Mouse (Mus musculus): ENCODE measurements around the gene Anxa9. TPM values are rescaled to one million over a fixed set of nuclear protein-coding genes. Genes with fewer than 3 reads are reported as not detected.

Anxa9 gene
- polyA plus RNA-seq, 1 experiment from 2014 or later = 1.7 TPM

- no peak for ATAC-seq (ENCODE audit: insufficient number of reproducible peaks, low FRiP score)
- Histone ChIP-seq H3K27me3 (replicated peaks) (no peaks in the 10 kb centered on the region), H3K27ac (ENCODE audit: poor library complexity, severe bottlenecking) (no peak overlapping the region), H3K4me1 (replicated peaks) (peaks cover 6% of the 10 kb centered on the region; the same call in 1 of the 2 replicates), H3K36me3 (peaks cover 71% of the 10 kb centered on the region), H3K9me3 (replicated peaks) (no peaks in the 10 kb centered on the region), H3K4me2 (no peak overlapping the region), H3K4me3 (no peak overlapping the region), H3K9ac (no peak overlapping the region)
- WGBS = 90% methylated on average over 2 of the region's 2 CpGs
Measured at GRCm38 (mm10) chr3:95292899-95293298, 14.1 kb downstream of the Anxa9 start.

GRCm38 (mm10) chr3:95291041-95291440, 15.9 kb downstream of the Anxa9 start:
- Histone ChIP-seq H3K27me3 (replicated peaks) (no peaks in the 10 kb centered on the region), H3K27ac (ENCODE audit: poor library complexity, severe bottlenecking) (no peak overlapping the region), H3K4me3 (no peak overlapping the region), H3K36me3 (peaks cover 66% of the 10 kb centered on the region), H3K4me1 (replicated peaks) (peaks cover 5% of the 10 kb centered on the region; the same call in 1 of the 2 replicates), H3K4me2 (no peak overlapping the region), H3K9me3 (replicated peaks) (no peaks in the 10 kb centered on the region), H3K9ac (no peak overlapping the region)
- 79% methylated on average over 4 of the region's 4 CpGs for WGBS
- no peak for ATAC-seq (ENCODE audit: insufficient number of reproducible peaks, low FRiP score)

DNA sequence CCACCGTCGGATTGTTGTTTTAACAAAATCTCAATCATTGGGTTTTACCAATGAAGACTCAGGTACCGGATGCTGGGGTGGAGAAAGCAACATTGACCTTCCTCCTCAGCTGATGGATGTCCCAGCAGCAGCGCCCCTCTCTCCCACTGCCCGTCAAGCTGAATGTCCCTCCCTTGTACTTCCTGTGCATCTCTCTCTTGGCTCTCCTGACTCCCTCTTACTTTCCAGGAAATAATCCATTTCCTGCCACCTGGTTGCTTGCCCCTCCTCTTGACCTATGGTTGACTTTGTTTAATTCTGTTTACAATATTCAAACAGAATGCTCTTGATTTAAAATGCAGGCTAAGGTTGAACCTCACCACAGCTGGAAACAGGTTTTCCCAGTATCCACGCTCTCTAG, 16.8 kb downstream of the Anxa9 start:
- Histone ChIP-seq H3K27me3 (replicated peaks) (no peaks in the 10 kb centered on the region), H3K4me1 (replicated peaks) (no peaks in the 10 kb centered on the region), H3K9me3 (replicated peaks) (no peaks in the 10 kb centered on the region), H3K36me3 (peaks cover 61% of the 10 kb centered on the region), H3K4me2 (no peak overlapping the region), H3K27ac (ENCODE audit: poor library complexity, severe bottlenecking) (no peak overlapping the region), H3K9ac (no peak overlapping the region), H3K4me3 (no peak overlapping the region)
- ATAC-seq (ENCODE audit: insufficient number of reproducible peaks, low FRiP score) = no peak
- WGBS = 73% methylated on average over 6 of the region's 6 CpGs

DNA sequence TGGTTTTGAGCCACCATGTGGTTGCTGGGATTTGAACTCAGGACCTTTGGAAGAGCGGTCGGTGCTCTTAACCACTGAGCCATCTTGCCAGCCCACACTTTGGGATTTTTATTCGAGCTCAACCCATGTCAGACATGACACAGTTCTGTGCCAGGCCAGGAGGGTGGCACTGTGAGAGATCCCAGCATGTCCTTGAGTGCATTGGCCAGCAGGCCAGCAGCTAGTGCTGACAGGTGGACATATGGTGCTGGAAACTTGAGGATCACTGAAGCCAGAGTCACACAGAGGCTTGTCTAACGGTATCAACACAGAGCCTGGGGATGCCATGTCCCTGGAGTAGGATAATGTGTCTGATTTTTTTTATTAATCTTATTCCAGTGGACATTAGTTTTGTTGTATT, 17.6 kb downstream of the Anxa9 start:
- Histone ChIP-seq H3K4me3 (no peak overlapping the region), H3K9me3 (replicated peaks) (no peaks in the 10 kb centered on the region), H3K4me1 (replicated peaks) (peaks cover 6% of the 10 kb centered on the region), H3K4me2 (no peak overlapping the region), H3K9ac (no peak overlapping the region), H3K36me3 (peaks cover 54% of the 10 kb centered on the region), H3K27ac (ENCODE audit: poor library complexity, severe bottlenecking) (no peak overlapping the region), H3K27me3 (replicated peaks) (no peaks in the 10 kb centered on the region)
- no peak for ATAC-seq (ENCODE audit: insufficient number of reproducible peaks, low FRiP score)
- WGBS = 86% methylated on average over 4 of the region's 4 CpGs

GRCm38 (mm10) chr3:95287541-95287940, 19.4 kb downstream of the Anxa9 start:
- ATAC-seq (ENCODE audit: insufficient number of reproducible peaks, low FRiP score) = no peak
- no peak overlapping the region for H3K9ac ChIP-seq
- H3K4me2 ChIP-seq = no peak overlapping the region
- WGBS = 93% methylated on average over 3 of the region's 3 CpGs
- no peaks in the 10 kb centered on the region for H3K27me3 ChIP-seq (replicated peaks)
- no peak overlapping the region for H3K27ac ChIP-seq (ENCODE audit: poor library complexity, severe bottlenecking)
- no peaks in the 10 kb centered on the region for H3K9me3 ChIP-seq (replicated peaks)
- H3K4me1 ChIP-seq (replicated peaks) = peaks cover 12% of the 10 kb centered on the region
- no peak overlapping the region for H3K4me3 ChIP-seq
- peaks cover 35% of the 10 kb centered on the region for H3K36me3 ChIP-seq

- ATAC-seq (ENCODE audit: insufficient number of reproducible peaks, low FRiP score) = no peak
- Histone ChIP-seq H3K9ac (no peak overlapping the region), H3K4me2 (no peak overlapping the region), H3K9me3 (replicated peaks) (no peaks in the 10 kb centered on the region), H3K27ac (ENCODE audit: poor library complexity, severe bottlenecking) (no peak overlapping the region), H3K4me3 (no peak overlapping the region), H3K4me1 (replicated peaks) (peaks cover 12% of the 10 kb centered on the region), H3K27me3 (replicated peaks) (no peaks in the 10 kb centered on the region), H3K36me3 (peaks cover 27% of the 10 kb centered on the region)
- 69% methylated on average over 7 of the region's 7 CpGs for WGBS
Measured at GRCm38 (mm10) chr3:95286510-95286909, 20.5 kb downstream of the Anxa9 start.

DNA sequence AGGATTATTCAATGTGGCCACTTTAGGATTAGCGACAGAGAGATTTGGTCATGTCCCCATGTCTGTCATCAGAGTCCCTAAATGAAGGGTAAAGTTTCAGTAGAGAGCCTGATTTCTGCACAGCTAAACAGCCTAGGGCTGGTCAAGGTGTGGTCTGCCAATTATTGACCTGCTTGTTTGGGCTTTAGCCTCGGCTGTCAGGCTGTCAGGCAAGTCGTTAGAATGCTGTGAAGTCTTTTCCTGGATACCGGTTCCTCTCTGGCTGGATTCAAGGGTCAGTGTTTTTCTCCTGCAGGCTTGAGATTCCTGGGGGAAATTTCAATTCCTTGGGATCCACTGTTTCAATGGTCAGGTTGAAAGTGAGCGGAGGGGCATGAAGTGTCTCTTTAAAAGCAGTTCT, 21.0 kb downstream of the Anxa9 start:
- Histone ChIP-seq H3K4me2 (no peak overlapping the region), H3K9ac (no peak overlapping the region), H3K27ac (ENCODE audit: poor library complexity, severe bottlenecking) (no peak overlapping the region), H3K27me3 (replicated peaks) (no peaks in the 10 kb centered on the region), H3K9me3 (replicated peaks) (no peaks in the 10 kb centered on the region), H3K4me1 (replicated peaks) (peaks cover 12% of the 10 kb centered on the region), H3K4me3 (no peak overlapping the region), H3K36me3 (peaks cover 24% of the 10 kb centered on the region)
- no peak for ATAC-seq (ENCODE audit: insufficient number of reproducible peaks, low FRiP score)
- WGBS = 63% methylated on average over 5 of the region's 5 CpGs

GRCm38 (mm10) chr3:95285390-95285789, 21.6 kb downstream of the Anxa9 start:
- H3K36me3 ChIP-seq = peaks cover 18% of the 10 kb centered on the region
- no peak overlapping the region for H3K4me3 ChIP-seq
- H3K27ac ChIP-seq (ENCODE audit: poor library complexity, severe bottlenecking) = no peak overlapping the region
- H3K9ac ChIP-seq = no peak overlapping the region
- WGBS = 94% methylated on average over 5 of the region's 5 CpGs
- H3K9me3 ChIP-seq (replicated peaks) = no peaks in the 10 kb centered on the region
- no peak for ATAC-seq (ENCODE audit: insufficient number of reproducible peaks, low FRiP score)
- no peaks in the 10 kb centered on the region for H3K27me3 ChIP-seq (replicated peaks)
- H3K4me1 ChIP-seq (replicated peaks) = peaks cover 16% of the 10 kb centered on the region
- H3K4me2 ChIP-seq = no peak overlapping the region

DNA sequence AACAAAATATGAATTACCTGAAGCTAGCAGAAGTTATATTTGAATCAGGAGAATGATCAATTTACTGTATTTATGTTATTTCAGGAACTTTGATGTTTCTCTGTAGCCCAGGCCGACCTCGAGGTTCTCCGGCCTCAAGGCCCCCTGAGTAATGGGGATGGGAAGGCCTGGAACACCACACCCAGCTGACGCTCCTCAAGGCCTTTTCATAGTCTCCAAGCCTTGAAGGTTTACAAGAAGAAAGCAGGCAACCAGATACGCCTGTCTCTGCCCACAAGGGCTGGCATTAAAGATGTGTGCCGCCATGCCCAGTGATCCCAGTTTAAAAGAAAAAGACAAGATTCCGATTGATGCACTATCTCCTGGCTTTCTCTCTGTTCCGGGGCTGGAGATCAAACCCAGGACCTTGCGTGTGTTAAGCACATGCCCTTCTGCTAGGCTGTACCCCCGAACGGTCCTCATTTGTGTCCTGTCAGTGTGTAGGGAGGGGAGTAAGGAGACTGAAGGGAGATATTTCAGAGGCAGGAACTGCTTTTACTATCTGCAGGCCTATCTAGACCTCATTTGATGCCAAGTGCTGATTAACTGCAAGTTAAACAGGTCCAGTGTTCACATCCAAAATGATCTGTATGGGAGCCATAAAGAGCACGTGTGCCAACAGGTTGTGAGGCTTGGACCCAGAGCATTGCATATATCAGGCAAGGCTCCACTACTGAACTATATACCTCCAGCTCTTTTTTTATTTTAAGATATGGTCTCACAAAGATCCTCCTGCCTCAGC, 22.3 kb downstream of the Anxa9 start:
- 87% methylated on average over 12 of the region's 12 CpGs for WGBS
- Histone ChIP-seq H3K27me3 (replicated peaks) (no peaks in the 10 kb centered on the region), H3K9me3 (replicated peaks) (no peaks in the 10 kb centered on the region), H3K4me1 (replicated peaks) (peaks cover 18% of the 10 kb centered on the region), H3K4me2 (peak overlapping the region; percentile 79; the same call in 1 of the 2 replicates), H3K4me3 (no peak overlapping the region), H3K27ac (ENCODE audit: poor library complexity, severe bottlenecking) (no peak overlapping the region), H3K36me3 (peaks cover 16% of the 10 kb centered on the region), H3K9ac (0 out of 2 replicates have a peak overlapping the region, but pooled peaks have one; percentile 4)
- no peak for ATAC-seq (ENCODE audit: insufficient number of reproducible peaks, low FRiP score)

- peak overlapping the region; percentile 79 for H3K4me2 ChIP-seq
- peak overlapping the region; percentile 52 for H3K4me3 ChIP-seq
- H3K4me1 ChIP-seq (replicated peaks) = peaks cover 18% of the 10 kb centered on the region
- 30% methylated on average over 1 of the region's 1 CpGs for WGBS
- H3K27me3 ChIP-seq (replicated peaks) = no peaks in the 10 kb centered on the region
- no peaks in the 10 kb centered on the region for H3K9me3 ChIP-seq (replicated peaks)
- no peak for ATAC-seq (ENCODE audit: insufficient number of reproducible peaks, low FRiP score)
- peak overlapping the region; percentile 79 for H3K9ac ChIP-seq
- H3K27ac ChIP-seq (ENCODE audit: poor library complexity, severe bottlenecking) = no peak overlapping the region
- H3K36me3 ChIP-seq = peaks cover 16% of the 10 kb centered on the region
Measured at GRCm38 (mm10) chr3:95284062-95284461, 22.9 kb downstream of the Anxa9 start.

GRCm38 (mm10) chr3:95283589-95283941, 23.4 kb downstream of the Anxa9 start:
- Histone ChIP-seq H3K4me1 (replicated peaks) (peaks cover 18% of the 10 kb centered on the region), H3K36me3 (peaks cover 13% of the 10 kb centered on the region), H3K4me2 (peak overlapping the region; percentile 79), H3K27me3 (replicated peaks) (no peaks in the 10 kb centered on the region), H3K4me3 (peak overlapping the region; percentile 52), H3K27ac (ENCODE audit: poor library complexity, severe bottlenecking) (peak overlapping the region; percentile 97), H3K9ac (peak overlapping the region; percentile 79), H3K9me3 (replicated peaks) (no peaks in the 10 kb centered on the region)
- 2% methylated on average over 7 of the region's 7 CpGs for WGBS
- ATAC-seq (ENCODE audit: insufficient number of reproducible peaks, low FRiP score) = no peak
